Mouse (Mus musculus) c-Kit-positive CD71-negative TER-119-negative erythroid progenitor cells, embryonic 14.5 days (primary cell): ENCODE measurements around the gene Tnk2.

ENCODE experiments used
- DNase-seq: peaks from one replicate; pipeline ENCODE4 v3.0.0-alpha.2; 2013; ENCODE audit warnings: low read depth

Tnk2 gene

DNA sequence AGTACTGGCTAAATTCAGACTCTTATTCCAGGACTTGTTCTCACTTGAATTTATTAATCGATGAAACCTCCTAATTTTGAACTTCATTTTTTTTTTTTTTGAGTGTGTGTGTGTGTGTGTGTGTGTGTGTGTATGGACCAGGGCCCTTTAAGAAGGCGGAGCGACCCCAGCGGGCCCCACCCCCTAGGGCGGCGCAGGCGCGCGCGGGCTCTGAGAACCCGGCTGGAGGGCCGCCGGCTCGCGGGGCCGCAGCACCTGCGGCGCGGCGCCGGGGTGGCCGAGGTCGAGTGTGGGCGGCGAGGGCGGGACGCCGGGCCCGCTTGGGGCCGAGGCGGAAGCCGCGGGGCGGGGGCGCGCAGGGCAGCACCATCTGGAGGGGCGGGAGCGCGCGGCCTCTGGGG, at the start of gene Tnk2:
Gene Tnk2 (plus strand): TSS at position 214 of the 401 bp plus-strand sequence.
- DNase-seq = peak; percentile 72

- no peak for DNase-seq
Measured at GRCm38 (mm10) chr16:32593916-32594315, 49.8 kb upstream of the Tnk2 start.

- no peak for DNase-seq
Measured at GRCm38 (mm10) chr16:32594701-32595100, 49.0 kb upstream of the Tnk2 start.

- no peak for DNase-seq
Measured at GRCm38 (mm10) chr16:32595142-32595855, 48.4 kb upstream of the Tnk2 start.

GRCm38 (mm10) chr16:32597909-32598381, 45.7 kb upstream of the Tnk2 start:
- no peak for DNase-seq

GRCm38 (mm10) chr16:32599151-32599550, 44.5 kb upstream of the Tnk2 start:
- DNase-seq = no peak

DNA sequence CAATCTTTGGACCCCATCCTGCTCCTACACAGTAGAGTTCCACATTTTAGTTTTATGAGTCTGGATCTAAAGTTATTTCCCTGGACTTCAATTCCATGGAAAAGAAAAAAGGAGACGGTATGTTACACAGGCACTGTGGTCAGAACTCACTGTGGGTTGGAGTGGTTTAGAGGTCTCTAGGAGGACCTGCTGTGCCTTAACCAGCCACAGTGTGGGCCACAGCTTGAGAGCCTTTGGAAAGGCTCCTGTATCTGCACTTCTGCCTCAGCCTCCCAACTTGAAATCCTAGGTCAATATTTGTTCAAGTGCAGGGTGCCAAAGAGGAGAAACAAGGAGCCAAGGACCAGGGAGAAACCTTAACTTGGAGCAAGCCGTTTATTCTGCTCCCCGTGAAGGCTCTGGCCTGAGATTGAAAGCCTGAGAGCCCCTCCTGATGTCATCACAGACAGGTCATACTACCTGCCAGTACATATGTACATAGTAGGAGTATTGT, 41.4 kb upstream of the Tnk2 start:
- no peak for DNase-seq

DNA sequence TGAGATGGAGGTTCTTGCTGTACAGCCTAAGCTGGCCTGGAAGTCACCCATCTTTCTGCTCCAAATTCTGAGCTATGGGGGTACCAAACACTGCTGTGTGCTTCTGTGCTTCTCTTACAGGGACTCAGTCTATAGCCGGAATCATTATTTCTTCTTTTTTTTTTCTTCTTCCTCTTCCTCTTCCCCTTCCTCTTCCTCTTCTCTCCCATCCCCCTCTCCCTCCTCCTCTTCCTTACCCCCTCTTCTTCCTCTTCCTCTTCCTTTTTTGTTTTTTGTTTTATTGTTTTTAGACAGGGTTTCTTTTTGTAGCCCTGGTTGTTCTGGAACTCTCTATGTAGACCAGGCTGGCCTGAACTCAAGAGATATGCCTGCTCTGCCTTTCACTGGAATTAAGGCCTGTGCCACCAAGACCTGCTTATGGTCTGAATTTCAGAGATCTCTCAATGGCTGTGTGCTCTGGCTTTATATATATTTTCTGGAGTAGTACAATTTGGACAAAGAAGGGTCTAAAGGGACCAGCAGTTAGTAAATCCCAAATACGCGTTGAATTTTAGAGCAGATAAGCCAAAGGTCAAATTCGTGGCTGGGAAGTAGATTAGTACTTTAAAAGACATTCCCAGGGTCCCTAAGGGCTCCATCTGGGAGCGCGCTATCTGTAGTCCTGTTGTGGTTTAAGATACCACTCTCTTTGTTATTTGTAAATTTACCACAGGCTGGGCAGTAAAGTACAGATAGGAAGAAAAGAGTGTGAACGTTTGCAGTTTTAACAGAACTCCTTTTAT, 35.9 kb upstream of the Tnk2 start:
- no peak for DNase-seq

GRCm38 (mm10) chr16:32608344-32608711, 35.3 kb upstream of the Tnk2 start:
- DNase-seq = no peak

GRCm38 (mm10) chr16:32608712-32609400, 34.8 kb upstream of the Tnk2 start, which contains the start of gene Tfrc:
Gene Tfrc, plus strand, starts transcription at chr16:32608920.
- peak; percentile 98 for DNase-seq

DNA sequence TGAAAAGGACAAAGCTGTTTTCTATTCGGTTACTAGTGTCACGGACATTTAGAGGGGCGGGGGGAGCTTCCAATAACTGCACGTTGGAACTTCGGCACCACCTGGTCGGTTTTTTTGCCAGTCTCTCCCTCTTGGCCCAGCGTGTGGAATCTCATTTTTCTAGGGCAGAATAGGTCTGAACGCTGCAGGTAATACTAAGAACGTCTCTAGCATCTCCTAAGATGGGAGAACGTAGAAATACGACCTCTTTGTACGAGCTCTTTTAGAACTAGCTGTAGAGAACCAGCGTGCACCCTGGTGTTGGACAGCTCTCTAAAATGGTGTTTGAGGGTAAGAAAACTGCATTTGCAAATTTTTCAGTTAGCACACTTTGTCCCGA, 34.3 kb upstream of the Tnk2 start:
- DNase-seq = no peak

- DNase-seq = no peak
Measured at GRCm38 (mm10) chr16:32610460-32611255, 33.0 kb upstream of the Tnk2 start.

GRCm38 (mm10) chr16:32612052-32612451, 31.6 kb upstream of the Tnk2 start:
- DNase-seq = no peak

DNA sequence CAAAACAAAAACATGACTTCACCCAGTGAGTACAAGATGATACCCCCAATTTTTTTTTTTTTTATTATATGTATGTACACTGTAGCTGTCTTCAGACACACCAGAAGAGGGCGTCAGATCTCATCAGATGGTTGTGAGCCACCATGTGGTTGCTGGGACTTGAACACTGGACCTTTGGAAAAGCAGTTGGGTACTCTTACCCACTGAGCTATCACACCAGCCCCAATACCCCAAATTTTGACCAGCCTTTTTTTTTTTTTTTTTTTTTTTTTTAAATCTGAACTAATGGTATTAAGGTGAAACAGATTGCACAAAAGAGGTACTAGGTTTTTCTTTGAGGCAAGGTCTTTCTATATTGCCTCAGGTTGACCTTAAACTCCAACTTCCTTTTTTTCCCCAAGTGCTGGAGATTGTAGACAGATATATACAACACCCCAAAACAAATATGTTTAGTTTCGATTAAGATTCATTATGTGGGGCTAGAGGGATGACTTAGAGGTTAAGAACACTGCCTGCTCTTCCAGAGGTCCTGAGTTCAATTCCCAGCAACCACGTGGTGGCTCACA, 30.3 kb upstream of the Tnk2 start:
- DNase-seq = no peak

DNA sequence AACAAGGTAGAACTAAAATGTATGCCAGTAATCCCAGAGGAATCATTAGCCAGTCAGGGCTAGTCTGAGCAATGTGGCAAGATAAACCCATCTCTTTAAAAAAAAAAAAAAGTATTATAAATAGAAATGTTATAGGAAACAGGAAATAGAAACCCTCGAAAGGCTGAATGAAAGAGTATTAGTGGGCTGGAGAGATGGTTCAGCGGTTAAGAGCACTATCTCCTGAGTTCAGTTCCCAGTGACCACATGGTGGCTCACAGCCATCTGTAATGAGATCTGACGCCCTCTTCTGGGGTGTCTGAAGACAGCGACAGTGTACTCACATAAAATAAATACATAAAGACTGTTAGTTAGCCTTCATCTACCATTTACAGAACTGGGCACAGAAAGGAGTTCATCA, 29.6 kb upstream of the Tnk2 start:
- DNase-seq = no peak

- DNase-seq = no peak
Measured at GRCm38 (mm10) chr16:32618946-32619345, 24.7 kb upstream of the Tnk2 start.

DNA sequence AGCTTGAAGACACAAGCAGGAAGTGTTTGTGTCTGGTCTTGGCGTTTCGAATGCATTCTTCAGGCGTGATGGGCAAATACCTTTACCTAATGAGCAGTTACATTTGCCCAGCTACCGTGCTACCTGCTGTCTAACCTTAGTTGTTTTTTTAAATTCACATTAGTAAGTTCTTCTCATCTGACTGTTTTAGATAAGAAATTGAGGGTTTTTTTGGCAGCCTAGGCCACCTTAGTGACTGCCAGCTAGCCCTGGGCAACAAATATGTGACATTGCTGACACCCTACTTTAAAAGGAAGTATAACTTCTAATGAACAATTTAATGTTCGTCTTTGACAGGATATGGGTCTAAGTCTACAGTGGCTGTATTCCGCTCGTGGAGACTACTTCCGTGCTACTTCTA, 15.5 kb upstream of the Tnk2 start:
- no peak for DNase-seq

DNA sequence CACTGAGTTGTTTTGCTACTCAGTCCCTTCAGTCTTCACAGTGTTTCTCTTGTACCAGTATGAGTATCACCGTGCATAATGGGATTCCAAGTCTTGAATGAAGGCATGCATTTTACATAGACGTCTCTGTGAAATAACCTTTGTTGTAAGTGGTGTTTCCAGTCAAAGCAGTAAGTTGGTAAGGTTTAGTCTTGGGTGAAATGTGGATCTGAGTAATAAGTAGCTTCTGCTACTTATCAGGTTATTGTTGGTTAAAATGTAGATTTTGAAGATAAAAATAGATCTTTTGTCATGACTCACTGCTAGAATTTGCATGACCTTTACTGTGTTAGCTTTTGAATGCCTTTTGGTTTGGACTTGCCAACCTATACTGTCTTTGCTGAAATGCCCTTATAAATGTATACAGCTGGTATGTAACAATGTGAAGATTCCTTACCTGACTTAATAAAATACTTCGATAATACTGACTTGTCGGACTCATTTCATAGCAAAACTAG, 11.3 kb upstream of the Tnk2 start:
- no peak for DNase-seq

DNA sequence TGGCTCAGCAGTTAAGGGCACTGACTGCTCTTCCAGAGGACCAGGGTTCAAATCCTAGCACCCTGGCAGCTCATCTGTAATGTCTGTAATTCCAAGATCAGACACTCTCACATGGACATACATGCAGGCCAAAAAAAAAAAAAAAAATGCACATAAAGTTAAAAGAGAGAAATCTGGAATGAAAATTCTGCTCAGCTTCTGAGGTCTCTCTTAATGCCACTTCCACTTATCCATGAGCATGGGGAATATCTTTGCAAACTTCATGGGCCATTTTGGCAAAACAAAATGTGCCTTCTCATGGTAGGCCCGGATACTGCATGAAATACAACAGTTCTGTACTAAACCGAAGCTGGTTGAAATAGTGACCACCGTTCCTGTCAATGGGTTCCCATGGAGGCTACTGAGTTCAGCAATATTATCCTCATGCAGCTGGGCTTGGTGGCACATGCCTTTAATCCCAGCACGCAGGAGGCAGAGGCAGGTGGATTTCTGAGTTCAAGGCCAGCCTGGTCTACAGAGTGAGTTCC, 10.1 kb upstream of the Tnk2 start:
- no peak for DNase-seq

DNA sequence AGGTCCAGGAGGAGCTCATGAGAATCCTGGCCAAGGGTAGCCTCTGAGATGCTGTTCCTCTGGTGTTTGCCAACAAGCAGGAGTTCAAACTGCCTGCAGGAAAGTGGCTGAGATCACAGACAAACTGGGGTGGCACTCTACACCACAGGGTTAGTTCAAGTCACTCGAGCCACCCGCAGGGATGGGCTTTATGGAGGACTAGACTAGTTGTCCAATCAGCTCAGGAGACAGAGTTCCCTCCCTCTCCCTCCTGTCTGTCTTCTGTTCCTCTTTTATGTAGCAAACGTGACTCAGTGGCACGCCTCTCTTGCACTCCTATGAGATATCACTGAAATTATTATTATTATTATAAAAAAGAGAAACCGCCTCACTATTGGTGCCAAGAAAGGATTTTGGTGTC, 9.5 kb upstream of the Tnk2 start:
- no peak for DNase-seq

- DNase-seq = no peak
Measured at GRCm38 (mm10) chr16:32635314-32635713, 8.4 kb upstream of the Tnk2 start.
